Mouse (Mus musculus) embryonic fibroblast, embryonic 13.5 days (primary cell): Measurements from ENCODE around the gene Esrp2. TPM values are rescaled to one million over a fixed set of nuclear protein-coding genes. Genes with fewer than 3 reads are reported as not detected.
A peak's percentile ranks its signal among the peaks of the same experiment; 100 is the strongest.

ENCODE experiments used
- H3K27ac ChIP-seq: 2 replicates; pipeline ENCODE4 v1.5.1; 2012; ENCODE audit warnings: low read length, control low read depth, inconsistent platforms; ENCODE audit not compliant: insufficient read depth
- H3K4me1 ChIP-seq: 2 replicates; pipeline ENCODE4 v1.6.1; 2011; ENCODE audit warnings: low read length; ENCODE audit not compliant: control insufficient read depth, insufficient read depth
- H3K4me3 ChIP-seq: 2 replicates; pipeline ENCODE4 v1.5.1; 2011; ENCODE audit warnings: mild to moderate bottlenecking, control low read depth, low read length; ENCODE audit not compliant: insufficient read depth
- CTCF ChIP-seq: IDR thresholded peaks from 2 replicates; pipeline ENCODE4 v1.5.1; 2011; ENCODE audit warnings: mild to moderate bottlenecking, control low read depth, low read length, moderate library complexity, borderline replicate concordance; ENCODE audit not compliant: insufficient read depth
- POLR2A ChIP-seq: IDR thresholded peaks from 2 replicates; pipeline ENCODE4 v1.6.1; 2011; ENCODE audit warnings: low read depth, mild to moderate bottlenecking, control low read depth, low read length, moderate library complexity
- polyA plus RNA-seq: library from polyadenylated mRNA; stranded (reverse); fragments of >200 nt; gene quantifications from 2 replicates; pipeline ENCODE4 v1.2.4, GENCODE M21; 2011; ENCODE audit warnings: low read depth; ENCODE audit not compliant: missing spikeins, insufficient read length

Gene Esrp2
- polyA plus RNA-seq, 1 experiment, result 2.1 TPM

GRCm38 (mm10) chr8:106135672-106136071 is 1.1 kb downstream of the Esrp2 start:
- Histone ChIP-seq H3K4me3 (peak overlapping the region; percentile 30; the same call in 1 of the 2 replicates), H3K27ac (no peak overlapping the region), H3K4me1 (no peaks in the 10 kb centered on the region)
- no peak for TF ChIP-seq POLR2A
- no peak for TF ChIP-seq CTCF

GRCm38 (mm10) chr8:106134751-106135571 is 1.8 kb downstream of the Esrp2 start:
- no peak overlapping the region for H3K4me3 ChIP-seq
- H3K4me1 ChIP-seq, result no peaks in the 10 kb centered on the region
- TF ChIP-seq POLR2A, result no peak
- TF ChIP-seq CTCF, result no peak
- no peak overlapping the region for H3K27ac ChIP-seq

GRCm38 (mm10) chr8:106133946-106134345 is 2.8 kb downstream of the Esrp2 start:
- Histone ChIP-seq H3K4me3 (no peak overlapping the region), H3K27ac (no peak overlapping the region), H3K4me1 (no peaks in the 10 kb centered on the region)
- TF ChIP-seq CTCF (no peak), POLR2A (no peak)

- no peak overlapping the region for H3K4me3 ChIP-seq
- no peaks in the 10 kb centered on the region for H3K4me1 ChIP-seq
- no peak for TF ChIP-seq POLR2A
- no peak for TF ChIP-seq CTCF
- no peak overlapping the region for H3K27ac ChIP-seq
Observed at GRCm38 (mm10) chr8:106133526-106133925, 3.2 kb downstream of the Esrp2 start.

GRCm38 (mm10) chr8:106132356-106132755 is 4.4 kb downstream of the Esrp2 start:
- Histone ChIP-seq H3K4me3 (no peak overlapping the region), H3K4me1 (no peaks in the 10 kb centered on the region), H3K27ac (no peak overlapping the region)
- TF ChIP-seq POLR2A (no peak), CTCF (no peak)

DNA sequence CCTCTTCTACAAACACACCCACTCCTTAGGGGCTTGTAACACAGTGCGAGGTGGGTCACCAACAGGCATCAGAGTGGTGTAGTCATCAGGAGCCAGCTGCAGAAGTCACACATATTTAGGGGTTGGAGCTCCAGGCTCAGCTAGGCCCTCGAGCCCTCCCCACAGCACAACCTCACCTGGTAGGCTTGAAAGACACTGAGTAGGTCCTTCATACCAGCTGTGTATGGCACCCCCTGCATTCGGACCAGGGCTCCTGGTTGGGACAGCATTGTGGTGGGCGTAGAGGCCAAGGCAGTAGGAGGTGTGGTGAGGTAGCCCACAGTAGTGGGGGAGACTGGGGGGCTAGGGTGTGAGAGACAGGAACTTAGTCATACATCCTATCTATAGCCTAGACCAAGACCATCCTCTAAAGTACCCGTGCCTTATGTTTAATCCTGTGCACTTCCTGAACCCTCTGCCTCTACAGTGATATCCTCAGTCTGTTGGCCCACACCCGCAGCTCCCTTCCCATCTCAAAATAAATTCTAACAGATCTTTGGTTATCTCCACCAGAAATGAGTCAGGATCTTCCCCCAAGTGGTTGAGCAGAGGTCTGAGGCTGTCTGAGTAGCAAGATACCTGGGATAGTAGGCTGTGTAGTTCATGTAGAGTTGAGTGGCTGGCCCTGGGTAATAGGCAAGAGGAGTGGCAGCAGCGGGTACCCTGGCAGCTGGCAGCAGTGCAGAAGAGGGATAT is 5.1 kb downstream of the Esrp2 start:
- TF ChIP-seq POLR2A (no peak), CTCF (no peak)
- Histone ChIP-seq H3K27ac (no peak overlapping the region), H3K4me3 (no peak overlapping the region), H3K4me1 (no peaks in the 10 kb centered on the region)

DNA sequence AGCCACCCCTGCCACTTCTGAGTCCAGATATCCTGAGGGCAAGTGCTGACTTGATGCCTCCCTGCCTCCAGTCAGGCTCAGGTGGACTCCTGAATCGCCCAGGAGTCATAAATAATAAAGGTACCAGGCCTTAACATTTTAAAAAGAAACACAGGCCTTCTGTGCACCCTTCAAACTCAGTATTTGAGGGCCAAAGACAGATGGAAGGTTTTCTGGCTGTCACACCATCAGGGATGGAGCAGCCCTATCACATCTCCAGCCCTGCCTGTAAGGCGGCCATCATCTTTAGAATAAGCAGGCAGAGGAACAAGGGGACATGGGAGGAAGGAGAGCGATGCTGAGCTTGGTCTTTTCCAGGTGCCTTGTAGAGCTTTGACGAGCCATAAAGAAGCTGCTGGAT is 5.8 kb downstream of the Esrp2 start:
- TF ChIP-seq POLR2A (no peak), CTCF (no peak)

GRCm38 (mm10) chr8:106130505-106130904 is 6.3 kb downstream of the Esrp2 start:
- TF ChIP-seq POLR2A (no peak), CTCF (no peak)
- no peak overlapping the region for H3K27ac ChIP-seq

More for the DNA sequence above, 5.8 kb downstream of the Esrp2 start:
- Histone ChIP-seq H3K27ac (no peak overlapping the region), H3K4me1 (no peaks in the 10 kb centered on the region), H3K4me3 (no peak overlapping the region)

DNA sequence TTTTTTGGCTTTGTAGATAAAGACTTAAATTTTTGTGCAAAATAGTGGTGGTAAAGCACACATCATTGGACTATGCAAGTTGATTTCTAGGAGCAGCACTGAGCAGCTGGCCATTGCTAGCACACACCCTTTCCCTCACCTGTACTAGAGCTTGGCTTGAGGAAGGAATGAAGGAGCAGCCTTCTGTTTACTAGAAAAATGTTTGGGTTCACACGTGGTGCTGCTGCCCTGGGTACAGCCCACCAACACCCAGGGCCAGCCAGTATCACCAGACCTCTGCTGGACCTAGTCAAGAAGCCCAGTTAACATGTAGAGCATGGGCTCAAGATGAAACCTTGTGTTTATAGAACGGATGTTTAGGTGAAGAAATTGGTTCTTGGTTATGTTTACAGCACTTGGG is 6.8 kb downstream of the Esrp2 start:
- H3K4me1 ChIP-seq, result no peaks in the 10 kb centered on the region
- TF ChIP-seq CTCF (no peak), POLR2A (no peak)
- H3K4me3 ChIP-seq, result no peak overlapping the region

More at GRCm38 (mm10) chr8:106130505-106130904, 6.3 kb downstream of the Esrp2 start:
- Histone ChIP-seq H3K4me3 (no peak overlapping the region), H3K4me1 (no peaks in the 10 kb centered on the region)

More for the DNA sequence above, 6.8 kb downstream of the Esrp2 start:
- no peak overlapping the region for H3K27ac ChIP-seq
